Mouse (Mus musculus): ENCODE results near the gene Tnfrsf14.

DNA sequence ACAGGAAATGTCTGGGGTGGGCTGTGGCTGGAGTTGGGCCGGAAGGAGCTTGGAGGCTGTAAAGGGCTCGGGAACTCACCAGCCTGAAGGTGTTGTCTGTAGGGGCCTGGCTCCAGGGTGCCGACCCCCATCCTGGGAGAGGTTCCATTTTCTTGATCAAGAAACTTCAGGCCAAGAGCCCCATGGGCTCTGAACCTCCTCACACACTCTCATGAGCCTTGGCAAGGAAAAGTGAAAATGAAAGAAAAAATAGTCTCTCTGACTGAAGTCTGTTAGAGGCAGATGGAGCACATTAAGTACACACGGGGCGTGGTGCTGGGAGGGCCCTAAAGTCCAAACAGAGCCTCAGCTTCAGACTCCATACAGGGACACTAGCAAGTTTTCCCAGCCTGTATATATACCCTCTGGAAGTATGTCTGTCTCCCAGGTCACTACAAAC lies 445 bp downstream of the Tnfrsf14 start:
- TF ChIP-seq EP300 (IDR thresholded peaks at IDR 0.05; ENCODE audit: insufficient read depth, low read depth, low read length) (no peak), CTCF (IDR thresholded peaks at IDR 0.05) (no peak), POLR2A (IDR thresholded peaks at IDR 0.05; ENCODE audit: insufficient read depth, low read depth, low read length) (0 out of 2 replicates have a peak, but pooled peaks have one; percentile 22)
